ENCODE assay signal across 8 mouse cellular contexts in genomic region chr1:177443724-177444482, GRCm38 (mm10). TPM values are rescaled to one million over a fixed set of nuclear protein-coding genes. Genes with fewer than 3 reads are reported as not detected.
A peak's percentile ranks its signal among the peaks of the same experiment; 100 is the strongest.
DNase-seq lines count a peak whose midpoint lies in the region; ATAC-seq and TF ChIP-seq lines count a peak whose summit lies in the region.

No protein-coding gene starts in this region.

- no peaks in the 10 kb centered on the region for H3K9me3 ChIP-seq in heart, embryonic 11.5 days (replicated peaks; ENCODE audit: control insufficient read depth, low read length)
- H3K9me3 ChIP-seq in ES-Bruce4 (replicated peaks; ENCODE audit: control insufficient read depth, insufficient read depth, low read length, poor library complexity, severe bottlenecking) = no peaks in the 10 kb centered on the region
- H3K9me3 ChIP-seq in forebrain, embryonic 14.5 days (replicated peaks; ENCODE audit: control insufficient read depth, low read length) = no peaks in the 10 kb centered on the region
- H3K9me3 ChIP-seq in liver, embryonic 15.5 days (replicated peaks) = no peaks in the 10 kb centered on the region

- 0 out of 2 replicates have a peak overlapping the region, but pooled peaks have one; percentile 88 for H3K27ac ChIP-seq in heart, embryonic 11.5 days (ENCODE audit: low read depth, low read length)
- H3K27ac ChIP-seq in ES-Bruce4 (ENCODE audit: insufficient read depth, low read length) = no peak overlapping the region
- peak overlapping the region; percentile 100 for H3K27ac ChIP-seq in forebrain, embryonic 14.5 days (ENCODE audit: low read depth, low read length)
- H3K27ac ChIP-seq in liver, embryonic 15.5 days (replicated peaks) = 0 out of 2 replicates have a peak overlapping the region, but pooled peaks have one; percentile 87

- peak overlapping the region; percentile 95 for H3K4me2 ChIP-seq in heart, embryonic 11.5 days
- H3K4me2 ChIP-seq in forebrain, embryonic 14.5 days (ENCODE audit: low read length) = peak overlapping the region; percentile 58
- H3K4me2 ChIP-seq in liver, embryonic 15.5 days = peak overlapping the region; percentile 89

- no peak for TF ChIP-seq CTCF in ES-Bruce4 (IDR thresholded peaks at IDR 0.05; ENCODE audit: low read depth, low read length)

- peaks cover 22% of the 10 kb centered on the region for H3K4me1 ChIP-seq in heart, embryonic 11.5 days (ENCODE audit: control insufficient read depth, insufficient read depth, low read length)
- no peaks in the 10 kb centered on the region for H3K4me1 ChIP-seq in ES-Bruce4 (ENCODE audit: control insufficient read depth, insufficient read depth, low read length)
- peaks cover 35% of the 10 kb centered on the region for H3K4me1 ChIP-seq in forebrain, embryonic 14.5 days (ENCODE audit: control insufficient read depth, insufficient read depth, low read length)
- H3K4me1 ChIP-seq in liver, embryonic 15.5 days (replicated peaks) = peaks cover 40% of the 10 kb centered on the region

- no peaks in the 10 kb centered on the region for H3K27me3 ChIP-seq in heart, embryonic 11.5 days (ENCODE audit: control insufficient read depth, insufficient read depth, low read length)
- H3K27me3 ChIP-seq in ES-Bruce4 (ENCODE audit: control insufficient read depth, insufficient read depth, low read length, poor library complexity, severe bottlenecking) = no peaks in the 10 kb centered on the region
- H3K27me3 ChIP-seq in forebrain, embryonic 14.5 days (replicated peaks; ENCODE audit: control insufficient read depth, insufficient read depth, low read length) = no peaks in the 10 kb centered on the region
- H3K27me3 ChIP-seq in liver, embryonic 15.5 days = no peaks in the 10 kb centered on the region

- no peak for ATAC-seq in heart, embryonic 11.5 days (replicated peaks; ENCODE audit: insufficient number of reproducible peaks, low FRiP score, low TSS enrichment)
- ATAC-seq in forebrain, embryonic 14.5 days = no peak
- ATAC-seq in liver, embryonic 15.5 days (ENCODE audit: insufficient read depth) = no peak

- H3K9ac ChIP-seq in heart, embryonic 11.5 days (ENCODE audit: low read depth, low read length) = peak overlapping the region; percentile 85
- peak overlapping the region; percentile 96; the same call in 1 of the 2 replicates for H3K9ac ChIP-seq in ES-Bruce4 (ENCODE audit: low read depth, poor library complexity, severe bottlenecking)
- H3K9ac ChIP-seq in forebrain, embryonic 14.5 days (ENCODE audit: low read length) = peak overlapping the region; percentile 98
- peak overlapping the region; percentile 74 for H3K9ac ChIP-seq in liver, embryonic 15.5 days

- peak overlapping the region; percentile 82 for H3K4me3 ChIP-seq in heart, embryonic 11.5 days (ENCODE audit: low read depth, low read length)
- no peak overlapping the region for H3K4me3 ChIP-seq in ES-Bruce4 (ENCODE audit: low read depth, low read length)
- peak overlapping the region; percentile 85 for H3K4me3 ChIP-seq in forebrain, embryonic 14.5 days (ENCODE audit: low read depth, low read length)
- H3K4me3 ChIP-seq in liver, embryonic 15.5 days (replicated peaks) = peak overlapping the region; percentile 77

- no peak for TF ChIP-seq POLR2A in ES-Bruce4 (IDR thresholded peaks at IDR 0.05; ENCODE audit: insufficient read depth, low read length)

- no peak for DNase-seq in heart, adult 18-20 months
- no peak for DNase-seq in forebrain, embryonic 14.5 days (ENCODE audit: low spot score)
- no peak for DNase-seq in adrenal gland, postnatal 14 days
- DNase-seq in kidney, adult 9 months = no peak
- DNase-seq in ovary, postnatal 14 days (ENCODE audit: low spot score) = no peak

- peaks cover 4% of the 10 kb centered on the region; the same call in 1 of the 2 replicates for H3K36me3 ChIP-seq in heart, embryonic 11.5 days (ENCODE audit: control insufficient read depth, insufficient read depth, low read length)
- no peaks in the 10 kb centered on the region for H3K36me3 ChIP-seq in ES-Bruce4 (ENCODE audit: control insufficient read depth, insufficient read depth, low read length, poor library complexity, severe bottlenecking)
- peaks cover 18% of the 10 kb centered on the region for H3K36me3 ChIP-seq in forebrain, embryonic 14.5 days (ENCODE audit: control insufficient read depth, insufficient read depth, low read length)
- peaks cover 22% of the 10 kb centered on the region for H3K36me3 ChIP-seq in liver, embryonic 15.5 days (replicated peaks)

- TF ChIP-seq EP300 in ES-Bruce4 (IDR thresholded peaks at IDR 0.05; ENCODE audit: insufficient read depth, low read depth, low read length) = no peak

- WGBS in heart, embryonic 11.5 days (ENCODE audit: insufficient replicate concordance) = 43% methylated on average over 9 of the region's 9 CpGs
- WGBS in forebrain, embryonic 14.5 days = 3% methylated on average over 9 of the region's 9 CpGs
- 35% methylated on average over 9 of the region's 9 CpGs for WGBS in liver, embryonic 15.5 days (ENCODE audit: insufficient replicate concordance)

RNA-seq across cellular contexts. Expression of gene Zbtb18, which starts 1.8 kb away (rescaled TPM):
- polyA plus RNA-seq in heart, embryonic 11.5 days (2014; fragmentation: Nextera tagmentation; extraction: Ambion mirVana) = 3.0 and 3.2 TPM in 2 replicates
- total RNA-seq in heart, adult 18-20 months (2021) = 10 to 100 TPM; 42.2 to 49.5 TPM
- 21.3 and 26.0 TPM in 2 replicates for polyA plus RNA-seq in ES-Bruce4 (2011; ENCODE audit: insufficient read depth, insufficient read length, low read depth, missing spikeins)
- 102 and 109 TPM in 2 replicates for polyA plus RNA-seq in forebrain, embryonic 14.5 days (2014; fragmentation: Nextera tagmentation; extraction: Ambion mirVana)
- polyA plus RNA-seq in liver, embryonic 15.5 days (2015; fragmentation: Nextera tagmentation; extraction: Ambion mirVana) = 0.59 and 1.1 TPM in 2 replicates
- total RNA-seq in adrenal gland, postnatal 14 days (2021) = 31.0 and 33.8 TPM in 2 replicates
